Mouse (Mus musculus): ENCODE data around the gene Gm42420.
A peak's percentile ranks its signal among the peaks of the same experiment; 100 is the strongest.

The Gm42420 gene

DNA sequence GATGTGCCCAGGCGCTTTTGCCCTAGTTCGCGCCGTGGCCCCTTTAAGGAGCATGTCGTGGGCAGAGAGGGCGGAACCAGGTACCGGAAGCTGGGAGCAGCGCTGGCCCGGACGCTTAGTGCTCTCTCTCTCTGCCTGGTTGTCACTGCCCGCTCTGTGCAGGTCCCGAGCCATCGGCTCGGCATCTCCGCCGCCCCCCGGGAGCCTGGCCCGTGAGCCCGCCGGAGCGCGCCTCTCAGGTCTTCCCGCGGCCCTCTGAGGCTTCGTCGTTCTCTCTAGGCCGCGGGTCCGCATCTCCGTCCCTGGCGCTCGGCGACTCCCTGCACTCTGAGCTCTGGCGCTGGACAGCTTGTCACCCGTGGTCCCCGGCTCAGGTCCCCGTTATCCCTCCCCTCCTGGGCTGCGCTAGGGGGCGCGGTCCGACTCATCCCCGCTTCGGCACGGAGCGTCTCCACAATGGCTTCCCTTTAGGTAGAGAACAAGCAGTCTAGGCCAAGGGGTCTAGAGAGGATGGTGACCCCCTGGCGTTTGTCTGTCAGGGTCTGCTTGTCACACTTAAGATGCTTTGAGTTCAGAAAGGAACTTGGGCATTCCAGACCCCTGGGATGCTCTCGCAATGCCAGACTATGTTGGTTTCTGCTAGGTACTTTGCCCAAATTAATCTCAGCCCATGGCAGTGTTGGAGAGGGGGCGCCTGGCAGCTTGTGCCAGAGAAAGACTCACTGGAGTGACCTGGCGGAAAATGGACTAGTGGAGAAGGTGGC, 11.6 kb upstream of the Gm42420 start, which contains the start of gene Adck2:
Adck2 (plus strand) TSS at position 83 of the 764 bp plus-strand sequence.
- DNase-seq (ENCODE audit: low spot score in 2 of 2), result peak; percentile 38 to 70

DNA sequence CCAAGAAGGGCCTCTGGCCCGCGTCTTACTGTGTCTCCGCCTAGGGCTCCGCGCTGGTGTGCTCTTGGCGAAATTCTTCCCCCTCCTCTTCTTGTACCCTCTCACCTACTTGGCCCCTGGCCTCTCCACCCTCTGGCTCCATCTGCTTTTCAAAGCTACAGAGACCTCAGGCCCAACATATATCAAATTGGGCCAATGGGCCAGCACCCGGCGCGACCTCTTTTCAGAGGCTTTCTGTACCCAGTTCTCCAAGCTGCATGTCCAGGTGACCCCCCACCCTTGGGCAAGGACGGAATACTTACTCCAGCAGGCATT, 11.0 kb upstream of the Gm42420 start:
- DNase-seq (ENCODE audit: low spot score in 2 of 2), result no peak

DNA sequence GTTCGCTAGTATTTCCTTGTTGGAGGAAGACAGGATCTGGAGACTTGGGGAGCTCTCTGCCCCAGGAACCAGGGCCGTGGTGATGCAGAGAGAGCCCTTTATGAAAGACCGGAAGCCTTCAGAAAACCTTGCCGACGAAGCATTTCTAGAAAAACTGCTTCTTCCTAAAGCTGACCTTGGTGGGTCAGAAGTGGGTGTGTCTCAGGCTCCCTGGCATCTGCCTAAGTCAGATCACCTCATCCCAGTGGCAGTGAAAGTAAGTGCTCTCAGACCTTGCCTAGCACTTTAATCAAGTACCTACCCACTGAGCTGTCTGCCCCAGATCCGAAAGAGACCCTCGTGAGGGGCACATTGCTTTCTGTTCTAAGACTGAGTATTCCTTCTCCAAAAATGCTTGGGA, 10.6 kb upstream of the Gm42420 start:
- DNase-seq (ENCODE audit: low spot score in 2 of 2), result no peak

GRCm38 (mm10) chr6:39579552-39579951, 6.0 kb upstream of the Gm42420 start:
- no peak for DNase-seq (ENCODE audit: low spot score in 2 of 2)

DNA sequence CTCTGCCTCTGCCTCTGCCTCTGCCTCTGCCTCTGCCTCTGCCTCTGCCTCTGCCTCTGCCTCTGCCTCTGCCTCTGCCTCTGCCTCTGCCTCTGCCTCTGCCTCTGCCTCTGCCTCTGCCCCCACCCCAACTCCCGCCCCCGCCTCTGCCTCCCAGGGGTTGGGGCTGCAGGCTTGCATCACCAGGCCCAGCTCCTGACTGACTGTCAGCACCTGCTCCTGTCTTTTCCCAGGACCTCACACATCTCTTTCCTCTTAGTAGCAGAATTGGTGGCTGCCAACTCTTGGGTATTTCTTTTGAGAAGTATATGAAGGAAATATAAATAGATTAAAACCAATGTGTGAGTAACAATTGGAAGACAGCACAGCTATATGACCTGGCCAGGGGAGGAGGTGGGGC, 5.0 kb upstream of the Gm42420 start:
- no peak for DNase-seq (ENCODE audit: low spot score in 2 of 2)

DNA sequence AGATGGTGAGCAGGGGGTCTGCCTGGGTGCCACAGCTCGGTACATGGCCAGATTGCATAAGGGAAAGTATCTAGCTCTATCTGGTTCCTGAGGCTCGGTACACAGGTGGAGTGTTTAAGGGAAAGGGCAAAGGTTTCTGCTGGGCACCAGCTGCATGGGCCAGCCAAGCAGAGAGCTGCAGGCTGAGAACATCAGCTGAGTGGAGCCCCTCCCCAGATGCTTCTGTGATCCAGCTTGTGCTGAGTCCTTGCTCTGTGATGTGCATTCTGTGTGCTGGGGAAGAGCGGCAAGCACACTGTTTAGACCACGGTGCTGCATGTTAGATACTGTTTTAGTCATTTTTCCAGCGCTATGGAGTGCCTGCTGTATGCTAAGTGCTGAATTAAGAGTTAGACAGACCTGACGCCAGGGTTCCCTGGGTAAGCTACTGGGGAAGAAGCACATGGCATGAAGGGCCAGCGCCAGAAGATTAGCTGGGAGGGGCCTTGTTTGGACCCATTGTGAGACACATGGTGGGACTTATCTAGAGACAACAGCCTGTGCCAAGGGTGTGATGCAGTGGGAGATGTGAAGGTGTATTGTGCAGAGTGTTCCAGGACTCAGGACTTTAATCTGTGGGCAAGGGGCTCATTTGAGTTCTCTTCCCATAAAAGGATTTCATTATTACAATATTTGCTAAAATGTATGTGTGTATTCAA, 4.3 kb upstream of the Gm42420 start:
- DNase-seq (ENCODE audit: low spot score in 2 of 2), result no peak

DNA sequence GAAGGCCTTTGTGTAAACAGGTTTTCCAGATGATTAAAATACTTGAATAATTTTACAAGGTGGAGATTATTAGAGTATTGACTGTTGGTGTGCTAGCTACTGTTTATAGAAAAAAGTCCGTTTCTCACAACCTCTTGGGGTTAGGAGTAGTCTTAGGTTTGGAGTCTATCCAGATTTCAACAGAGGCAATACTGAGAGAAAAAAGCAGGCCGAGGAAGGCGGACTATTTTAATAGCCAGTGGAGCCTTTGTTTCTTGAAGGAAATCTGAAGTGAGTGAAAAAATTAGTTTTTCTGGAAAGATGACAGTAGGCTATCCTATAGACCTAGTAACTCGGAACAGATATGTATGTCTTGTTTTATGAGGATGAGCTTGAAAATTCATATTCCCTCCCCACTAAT, 5.9 kb downstream of the Gm42420 start:
- DNase-seq (ENCODE audit: low spot score in 2 of 2), result no peak

DNA sequence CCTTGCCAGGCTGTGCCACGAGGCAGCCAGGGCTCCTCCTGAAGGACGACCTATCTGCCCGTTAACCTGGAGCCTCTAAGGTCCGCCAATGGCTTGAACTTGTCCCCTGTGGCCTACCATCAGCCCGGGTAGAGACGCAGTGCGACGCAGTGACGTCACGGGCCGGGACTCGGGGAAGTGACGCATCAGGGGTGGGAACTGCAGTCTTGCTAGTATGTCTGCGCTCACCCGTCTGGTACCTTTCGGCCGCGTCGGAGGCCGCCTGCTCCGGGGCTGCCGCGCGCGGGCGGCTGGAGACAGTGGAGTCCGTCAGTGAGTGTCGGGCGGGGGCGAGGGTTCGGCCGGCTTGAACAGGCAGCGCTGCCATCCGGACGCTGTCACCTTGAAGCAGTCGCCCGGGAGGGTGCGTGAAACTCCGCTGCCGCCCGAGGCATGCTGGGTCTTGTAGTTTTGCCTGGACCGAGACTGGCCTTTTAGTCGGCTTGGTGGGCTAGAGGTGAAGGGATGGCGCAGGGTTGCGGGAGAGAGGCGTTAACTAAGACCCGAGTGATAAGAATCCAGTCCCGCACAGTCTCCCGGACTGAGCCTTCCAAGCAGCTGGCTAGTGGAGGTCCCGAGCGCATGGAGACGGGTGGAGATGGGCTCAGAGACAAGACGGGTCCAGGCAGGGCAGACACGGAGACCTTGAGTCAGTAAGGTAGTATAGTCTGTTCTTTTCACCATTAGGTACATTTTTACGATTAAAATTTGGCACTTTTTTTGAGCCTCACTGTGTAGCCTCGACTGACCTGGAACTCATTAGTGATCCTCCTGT, 7.1 kb downstream of the Gm42420 start, which contains the start of gene Ndufb2:
Ndufb2 (plus strand) TSS at position 174 of the 814 bp plus-strand sequence.
- DNase-seq (ENCODE audit: low spot score in 2 of 2), result peak; percentile 90 to 94

- DNase-seq (ENCODE audit: low spot score in 2 of 2), result no peak
Observed at GRCm38 (mm10) chr6:39600851-39601250, 15.3 kb downstream of the Gm42420 start.

GRCm38 (mm10) chr6:39601828-39602227, 16.3 kb downstream of the Gm42420 start:
- no peak for DNase-seq (ENCODE audit: low spot score in 2 of 2)

DNA sequence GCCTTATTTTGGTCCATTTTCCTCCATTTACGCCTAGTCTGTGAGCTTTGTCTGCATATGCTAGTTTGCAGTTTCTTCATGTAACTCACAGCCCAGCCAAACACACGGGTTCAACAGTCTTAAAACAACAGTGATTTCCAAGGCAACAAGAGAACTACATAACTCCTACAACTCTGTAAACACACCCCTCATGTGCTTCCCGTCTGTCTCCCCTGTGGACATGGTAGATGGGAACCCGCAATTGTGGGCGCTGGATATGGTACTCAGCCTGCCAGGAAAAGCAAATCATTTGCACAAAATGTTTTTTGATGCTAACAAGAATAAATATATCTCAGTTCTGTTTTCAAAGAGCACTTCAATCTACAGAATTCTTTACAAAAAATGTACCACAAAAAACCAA, 19.0 kb downstream of the Gm42420 start:
- DNase-seq (ENCODE audit: low spot score in 2 of 2), result no peak

DNA sequence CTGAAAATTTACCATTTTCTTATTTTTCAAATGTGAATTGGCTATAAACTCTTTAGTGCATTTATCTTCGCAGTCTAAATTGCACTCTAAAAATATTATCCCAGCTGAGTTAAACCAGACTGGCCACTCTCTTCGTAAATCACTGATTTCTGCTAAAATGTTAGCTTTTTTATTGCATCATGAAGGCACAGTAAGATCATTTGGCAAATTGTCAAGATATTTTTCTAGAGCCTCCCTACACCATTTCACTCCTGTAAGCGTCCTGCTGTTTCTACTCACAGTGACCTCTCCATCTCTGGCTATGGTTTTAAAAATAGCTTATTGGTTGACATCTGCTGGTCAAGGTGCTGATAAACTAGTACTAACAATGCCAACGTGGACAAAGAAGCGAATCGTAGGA, 20.5 kb downstream of the Gm42420 start:
- DNase-seq (ENCODE audit: low spot score in 2 of 2), result no peak

- DNase-seq (ENCODE audit: low spot score in 2 of 2), result no peak
Observed at GRCm38 (mm10) chr6:39606862-39607261, 21.3 kb downstream of the Gm42420 start.

- no peak for DNase-seq (ENCODE audit: low spot score in 2 of 2)
Observed at GRCm38 (mm10) chr6:39607365-39607764, 21.8 kb downstream of the Gm42420 start.

DNA sequence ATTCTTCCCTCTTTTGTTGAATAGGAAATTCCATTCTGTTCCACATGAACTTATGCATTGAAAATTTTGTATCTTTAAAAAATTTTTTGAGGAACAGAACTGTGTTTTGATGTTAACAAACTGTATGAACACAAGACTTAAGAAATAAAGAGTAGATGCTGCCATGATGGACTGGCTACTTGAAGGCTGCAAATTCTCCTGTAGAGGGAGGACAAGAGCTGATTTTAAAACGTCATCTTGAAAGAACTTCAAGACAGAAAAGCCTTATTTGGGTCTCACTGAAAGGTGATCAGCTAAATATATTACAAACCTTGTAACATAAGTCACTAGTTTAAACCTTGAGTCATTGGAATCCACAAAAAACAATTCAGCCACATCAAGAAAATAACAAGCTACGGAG, 24.7 kb downstream of the Gm42420 start:
- DNase-seq (ENCODE audit: low spot score in 2 of 2), result no peak

GRCm38 (mm10) chr6:39611296-39611695, 25.7 kb downstream of the Gm42420 start:
- no peak for DNase-seq (ENCODE audit: low spot score in 2 of 2)

Data from frontal cortex, postnatal 10 days (tissue).